Mouse (Mus musculus) kidney, postnatal 25 days (tissue): ENCODE data around the gene Trim11.

Experiments
- DNase-seq, 2 experiments: peaks; one replicate each; pipeline ENCODE4 v3.0.0; 2021; ENCODE audit warnings: mixed read lengths in 2 of 2

Trim11 gene

GRCm38 (mm10) chr11:58981541-58982447 lies 3.9 kb downstream of the Trim11 start:
- DNase-seq, result peak; percentile 48 to 72

- DNase-seq, result peak in 1 of 2 experiments; percentile 28
Measured at GRCm38 (mm10) chr11:58982471-58983097, 4.7 kb downstream of the Trim11 start.

DNA sequence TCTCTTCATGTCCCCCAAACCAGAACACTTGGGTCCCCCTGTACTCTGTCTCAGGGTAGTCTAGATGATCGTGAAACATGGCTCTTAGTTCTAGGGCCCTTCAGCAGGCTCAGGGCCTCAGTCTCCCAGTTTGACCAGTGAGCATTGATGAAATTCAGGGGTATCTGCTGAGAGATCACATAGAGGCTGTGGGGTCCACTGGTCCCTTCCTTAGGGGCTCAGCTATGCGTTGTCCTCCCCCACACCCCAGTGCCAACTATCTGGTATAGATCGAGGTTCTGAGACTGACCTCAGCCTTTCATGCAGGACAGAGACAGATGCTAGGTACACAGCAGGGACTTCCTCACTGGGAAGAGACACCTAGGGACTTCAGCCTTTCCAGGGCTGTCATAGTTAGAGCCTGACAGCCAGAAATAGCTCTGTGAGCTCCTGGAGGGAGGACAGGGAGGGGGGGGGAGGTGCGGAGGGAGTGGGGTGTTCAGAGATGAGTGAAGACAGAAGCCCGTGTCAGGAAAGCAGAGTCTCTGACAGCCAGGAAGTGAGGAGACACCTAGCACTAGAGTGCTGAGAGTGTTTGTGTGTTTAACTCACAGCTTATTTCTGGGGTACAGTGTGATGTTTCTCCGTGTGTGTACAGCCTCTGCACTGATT lies 5.9 kb downstream of the Trim11 start:
- peak in 1 of 2 experiments; percentile 10 for DNase-seq

- peak in 1 of 2 experiments; percentile 21 for DNase-seq
Measured at GRCm38 (mm10) chr11:58984657-58985056, 6.8 kb downstream of the Trim11 start.

GRCm38 (mm10) chr11:58985299-58985917 lies 7.5 kb downstream of the Trim11 start:
- peak in 1 of 2 experiments; percentile 35 for DNase-seq

GRCm38 (mm10) chr11:58989166-58989565 lies 11.3 kb downstream of the Trim11 start:
- DNase-seq, result peak in 1 of 2 experiments; percentile 24

GRCm38 (mm10) chr11:58990141-58990540 lies 12.2 kb downstream of the Trim11 start:
- peak in 1 of 2 experiments; percentile 35 for DNase-seq

GRCm38 (mm10) chr11:58990794-58991193 lies 12.9 kb downstream of the Trim11 start:
- peak; percentile 19 to 39 for DNase-seq

GRCm38 (mm10) chr11:58991911-58992310 lies 14.0 kb downstream of the Trim11 start:
- DNase-seq, result peak in 1 of 2 experiments; percentile 34

DNA sequence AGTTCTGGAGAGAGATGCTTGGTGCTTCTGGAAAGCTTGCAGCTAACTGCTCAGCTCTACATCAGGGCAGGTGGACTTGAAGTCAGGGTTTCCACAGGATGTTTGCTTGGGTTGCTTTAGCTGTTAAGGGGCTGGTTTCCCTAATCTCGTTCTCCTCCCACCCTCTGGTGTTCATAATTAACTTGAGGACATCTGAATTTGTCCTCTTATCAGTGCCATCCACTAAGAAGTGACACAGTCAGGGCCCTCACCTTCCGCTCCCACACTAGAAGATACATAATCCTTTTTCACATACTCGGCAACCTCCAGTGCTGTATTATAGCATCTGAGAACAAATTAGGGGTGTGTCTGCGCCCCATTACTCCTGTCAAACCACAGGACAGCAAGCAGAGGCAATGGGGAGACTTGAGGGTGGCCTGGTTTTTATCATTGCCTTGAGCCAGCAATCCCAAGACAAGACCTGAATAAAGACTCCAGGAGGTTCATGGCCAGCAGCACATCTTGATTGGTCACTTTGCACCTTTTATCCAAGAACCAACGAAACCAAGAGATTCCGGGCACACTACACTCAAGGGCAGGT lies 15.3 kb downstream of the Trim11 start:
- no peak for DNase-seq

- peak; percentile 69 to 88 for DNase-seq
Measured at GRCm38 (mm10) chr11:58994337-58994826, 16.5 kb downstream of the Trim11 start.

DNA sequence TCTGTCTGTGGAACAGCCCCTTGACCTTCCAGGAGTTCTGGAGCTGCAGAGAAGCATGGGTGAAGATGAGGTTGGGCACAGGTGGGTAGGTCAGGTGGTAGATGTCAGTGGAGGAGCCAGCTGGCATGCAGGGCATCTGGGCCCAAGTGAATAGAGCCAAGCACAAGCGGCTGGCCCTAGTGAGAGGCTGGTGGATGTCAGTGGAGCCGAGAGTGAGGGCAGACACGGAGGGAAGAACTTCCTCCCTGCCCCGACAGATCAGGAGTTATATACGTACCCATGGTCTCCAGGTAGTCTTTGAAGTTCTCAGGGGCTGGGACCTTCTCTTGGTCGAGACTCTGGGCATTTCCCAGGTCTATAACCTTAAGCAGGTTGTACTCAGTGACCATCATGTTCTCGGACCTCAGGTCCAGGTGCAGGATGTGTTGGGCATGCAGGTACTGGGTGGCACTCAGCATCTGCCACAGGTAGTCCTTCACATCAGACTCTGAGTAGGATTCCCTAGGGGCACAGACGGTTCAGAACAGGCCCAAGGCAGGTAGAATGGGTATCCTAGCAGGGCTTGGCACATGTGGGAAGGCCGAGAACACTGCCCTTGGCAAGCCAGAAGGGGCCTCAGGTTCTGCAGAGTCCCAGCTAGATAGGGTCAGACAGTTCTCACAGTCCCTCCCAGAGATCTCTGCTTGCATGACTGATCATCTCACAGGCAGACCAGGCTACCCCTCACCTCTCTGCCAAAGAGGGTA lies 17.3 kb downstream of the Trim11 start:
- DNase-seq, result peak in 1 of 2 experiments; percentile 33

DNA sequence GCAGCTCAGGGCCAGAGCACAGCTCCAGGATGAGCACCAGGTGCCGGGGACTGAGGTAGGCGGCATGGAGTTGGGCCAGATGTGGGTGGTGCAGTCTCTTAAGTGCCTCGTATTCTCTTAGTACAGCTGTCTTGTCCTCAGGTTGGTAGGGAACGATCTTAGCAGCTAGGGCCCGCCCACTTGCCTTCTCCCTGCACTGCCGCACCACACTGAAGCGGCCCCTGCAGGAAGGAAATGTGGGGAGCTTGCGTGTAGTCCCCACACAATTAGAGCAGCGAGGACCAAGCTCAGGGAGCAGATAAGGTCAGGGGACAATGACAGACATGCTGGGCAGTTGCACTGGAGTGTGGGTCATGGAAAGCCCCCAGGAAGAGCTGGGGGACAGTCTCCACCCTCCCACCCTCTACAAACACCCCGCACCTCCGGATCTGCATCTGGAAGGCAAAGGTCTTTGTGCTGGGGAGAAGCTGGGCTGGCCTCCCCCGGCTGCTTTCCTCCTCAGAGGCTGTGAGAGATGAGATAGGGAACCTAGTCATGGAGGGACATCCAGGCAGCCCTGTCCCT lies 18.0 kb downstream of the Trim11 start:
- DNase-seq, result peak in 1 of 2 experiments; percentile 26

- DNase-seq, result no peak
Measured at GRCm38 (mm10) chr11:58997541-58997940, 19.6 kb downstream of the Trim11 start.

DNA sequence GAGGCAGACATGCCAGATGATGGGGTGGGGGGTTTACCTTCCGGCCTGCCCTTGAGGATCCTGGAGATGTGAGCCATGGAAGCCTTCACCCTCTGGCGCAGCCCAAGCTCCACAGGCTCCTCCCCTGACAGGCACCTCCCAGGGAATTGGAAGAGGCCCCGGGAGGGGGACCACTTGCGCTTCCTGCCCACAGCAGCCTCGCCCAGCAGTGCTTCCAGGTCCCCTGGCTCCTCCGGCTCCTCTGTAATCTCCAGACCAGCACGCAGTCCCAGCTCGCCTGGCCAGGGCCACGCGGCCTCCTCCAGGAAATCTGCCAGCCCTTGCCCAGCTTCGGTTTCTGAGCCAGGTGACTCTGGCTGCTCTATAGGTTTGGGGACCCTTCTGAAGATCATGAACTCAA lies 21.3 kb downstream of the Trim11 start:
- DNase-seq, result no peak

- DNase-seq, result no peak
Measured at GRCm38 (mm10) chr11:58999830-59000229, 21.9 kb downstream of the Trim11 start.

DNA sequence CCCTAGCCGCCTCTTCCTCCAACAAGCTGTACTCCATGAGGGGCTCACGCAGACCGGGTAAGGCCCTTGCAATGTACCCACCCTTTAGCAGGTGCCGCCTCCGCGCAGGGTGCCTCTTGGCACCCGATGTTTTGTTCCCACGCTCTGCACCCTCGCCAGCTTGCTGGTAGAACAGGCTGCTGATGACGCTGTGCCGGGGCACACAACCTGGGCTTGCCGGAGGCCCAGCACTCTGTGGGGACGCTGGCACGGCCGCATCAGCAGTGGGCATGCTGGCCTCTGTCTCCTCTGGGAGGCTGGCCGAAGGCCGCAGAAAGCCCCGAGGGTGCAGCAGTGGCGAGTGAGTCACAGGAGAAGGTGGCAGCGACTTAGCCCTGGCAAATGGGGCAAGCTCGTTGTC lies 22.7 kb downstream of the Trim11 start:
- peak in 1 of 2 experiments; percentile 25 for DNase-seq

DNA sequence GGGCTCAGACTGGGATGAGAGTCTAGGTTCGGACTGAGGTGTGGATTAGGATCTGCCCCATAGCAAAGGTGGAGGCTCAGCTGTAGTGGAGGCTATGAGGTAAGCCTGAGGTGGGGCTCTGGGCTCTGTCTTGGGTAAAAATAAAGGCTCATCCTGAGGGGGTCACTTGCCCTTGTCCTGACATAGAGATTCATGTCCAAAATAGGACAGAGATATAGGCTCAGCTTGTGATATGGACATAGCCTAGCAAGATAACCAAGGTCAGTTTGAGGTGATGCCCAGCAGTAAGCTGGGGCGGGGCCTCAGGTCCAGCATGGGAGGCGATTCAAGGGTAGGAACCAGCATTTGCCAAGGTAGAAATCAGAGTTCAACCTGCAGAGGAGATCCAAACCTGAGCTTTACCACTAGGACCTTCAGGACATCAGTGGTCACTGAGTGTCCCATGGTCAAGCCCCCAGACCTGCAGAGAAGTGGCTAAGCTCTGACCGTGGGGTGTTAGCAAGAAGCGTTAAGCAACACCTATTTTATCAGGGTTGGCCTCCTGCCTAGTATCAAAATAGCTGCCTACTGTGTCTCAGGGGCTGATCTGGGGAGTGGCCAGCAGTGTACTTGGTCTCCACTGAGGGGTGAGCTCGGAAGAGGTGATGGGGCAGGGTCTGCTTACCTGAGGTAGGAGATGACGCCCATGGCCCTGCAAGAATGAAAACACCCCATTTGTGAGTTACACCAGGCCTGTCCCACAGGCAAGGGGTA lies 24.6 kb downstream of the Trim11 start:
- no peak for DNase-seq

DNA sequence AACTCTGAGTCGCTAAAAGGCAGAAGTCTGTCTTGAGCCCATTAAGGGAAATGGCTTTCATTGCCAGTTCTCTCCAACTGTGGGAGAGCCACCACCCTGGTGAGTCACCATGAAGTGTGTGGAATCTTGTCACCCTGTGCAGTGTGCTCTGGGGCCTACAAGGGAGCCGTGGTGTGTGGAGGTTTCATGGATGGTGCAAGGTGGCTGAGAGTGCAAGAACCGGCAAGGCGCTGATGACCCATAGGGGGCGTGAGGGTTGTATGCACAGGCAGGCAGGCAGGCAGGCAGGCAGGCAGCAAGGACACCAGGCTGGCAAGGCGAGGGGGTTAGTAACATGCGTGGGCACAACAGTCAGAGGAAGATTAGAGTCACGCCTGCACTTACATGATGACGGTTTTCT lies 37.2 kb downstream of the Trim11 start:
- DNase-seq, result peak in 1 of 2 experiments; percentile 37

GRCm38 (mm10) chr11:59026411-59026810 lies 48.5 kb downstream of the Trim11 start:
- peak in 1 of 2 experiments; percentile 9 for DNase-seq
